Mouse (Mus musculus): ENCODE measurements around the gene Sema3g.

GRCm38 (mm10) chr14:31168425-31168824 is 49.2 kb upstream of the Sema3g start, which contains the start of gene Stab1:
- no peak for TF ChIP-seq TAL1 (conservative IDR thresholded peaks at IDR 0.05; ENCODE audit: low read depth, low read length)
- no peak for TF ChIP-seq GATA1 (IDR thresholded peaks at IDR 0.05; ENCODE audit: borderline replicate concordance, low read length)
- no peak for TF ChIP-seq CTCF (IDR thresholded peaks at IDR 0.05; ENCODE audit: low read depth, low read length)

All from G1E (cell line).